Mouse (Mus musculus) liver, adult 2 months (tissue): ENCODE measurements around the gene Fcrla. TPM values are rescaled to one million over a fixed set of nuclear protein-coding genes. Genes with fewer than 3 reads are reported as not detected.

Experiments used
- DNase-seq: peaks from one replicate; pipeline ENCODE4 v3.0.0-alpha.2; 2011; ENCODE audit warnings: low read depth, low spot score; ENCODE audit errors: extremely low read depth
- H3K27ac ChIP-seq: fragments of 200-500 bp; replicated peaks from 2 replicates; pipeline ENCODE4 v1.5.1; 2012; ENCODE audit warnings: low read depth, mild to moderate bottlenecking, control low read depth, inconsistent platforms, low read length; ENCODE audit not compliant: insufficient read depth
- H3K27me3 ChIP-seq: fragments of 200-500 bp; 2 replicates; pipeline ENCODE4 v1.6.1; 2012; ENCODE audit warnings: mild to moderate bottlenecking, moderate library complexity, low read length, inconsistent platforms; ENCODE audit not compliant: control insufficient read depth, insufficient read depth
- H3K36me3 ChIP-seq: fragments of 200-500 bp; 2 replicates; pipeline ENCODE4 v1.6.1; 2012; ENCODE audit warnings: low read length, inconsistent platforms; ENCODE audit not compliant: control insufficient read depth, insufficient read depth
- H3K4me1 ChIP-seq: fragments of 200-500 bp; 2 replicates; pipeline ENCODE4 v1.6.1; 2011; ENCODE audit warnings: low read length; ENCODE audit not compliant: control insufficient read depth, insufficient read depth
- H3K4me3 ChIP-seq: fragments of 200-500 bp; 2 replicates; pipeline ENCODE4 v1.5.1; 2011; ENCODE audit warnings: low read depth, mild to moderate bottlenecking, control low read depth, low read length, moderate library complexity; ENCODE audit not compliant: insufficient read depth
- H3K79me2 ChIP-seq: fragments of 200-500 bp; 2 replicates; pipeline ENCODE4 v1.6.1; 2012; ENCODE audit warnings: inconsistent platforms, mild to moderate bottlenecking, low read length, moderate library complexity; ENCODE audit not compliant: control insufficient read depth, insufficient read depth
- H3K9ac ChIP-seq: fragments of 200-500 bp; 2 replicates; pipeline ENCODE4 v1.6.1; 2012; ENCODE audit warnings: low read depth, mild to moderate bottlenecking, control low read depth, inconsistent platforms, low read length
- CTCF ChIP-seq: fragments of 200-500 bp; IDR thresholded peaks from 2 replicates; pipeline ENCODE4 v1.5.1; 2011; ENCODE audit warnings: low read depth, low read length, control low read depth
- POLR2A ChIP-seq: fragments of 200-500 bp; IDR thresholded peaks from 2 replicates; pipeline ENCODE4 v1.6.1; 2011; ENCODE audit warnings: low read length, control low read depth; ENCODE audit not compliant: insufficient read depth; ENCODE audit errors: extremely low read depth
- WGBS: fragments of 180-500 bp; shearing (Covaris S2); methylation state at CpG from one replicate; pipeline ENCODE4 v1.1.7; 2018; 5-methylcytosine and 5-hydroxymethylcytosine counted together
- polyA plus RNA-seq: library from polyadenylated mRNA; depleted of rRNA; stranded (reverse); fragments of >200 nt; gene quantifications from 2 replicates; pipeline ENCODE4 v1.2.3, GENCODE M21; 2012
- total RNA-seq: library from RNA; depleted of rRNA; stranded (reverse); fragments of >200 nt; gene quantifications from 2 replicates; pipeline ENCODE4 v1.2.3, GENCODE M21; 2014

Gene Fcrla
- total and polyA plus RNA-seq, 2 experiments, result 0.83 to 1.1 TPM

DNA sequence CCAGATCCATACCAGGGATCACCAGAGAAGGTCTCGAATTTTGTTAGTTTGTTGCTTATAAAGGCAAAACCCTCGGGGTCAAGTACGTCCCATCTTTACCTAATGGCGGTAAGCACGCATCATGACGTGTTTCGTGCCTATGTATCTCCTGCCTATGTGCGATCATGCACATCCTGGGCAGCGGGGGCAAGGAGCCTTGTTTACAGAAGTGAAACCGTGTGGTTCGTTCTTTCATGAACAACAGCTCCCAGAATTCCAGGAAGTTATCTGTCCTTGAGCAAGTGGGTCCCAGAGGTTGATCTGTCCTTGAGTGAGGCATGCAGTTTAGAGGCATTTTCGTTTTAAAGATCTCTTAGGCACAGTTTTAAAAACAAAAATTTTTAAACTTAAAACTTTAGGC, 11.9 kb upstream of the Fcrla start:
- Histone ChIP-seq H3K27me3 (no peaks in the 10 kb centered on the region), H3K79me2 (no peaks in the 10 kb centered on the region), H3K27ac (no peak overlapping the region), H3K4me1 (no peaks in the 10 kb centered on the region), H3K36me3 (no peaks in the 10 kb centered on the region), H3K4me3 (no peak overlapping the region), H3K9ac (no peak overlapping the region)
- 80% methylated on average over 12 of the region's 12 CpGs for WGBS
- no peak for DNase-seq
- TF ChIP-seq CTCF (no peak), POLR2A (no peak)

DNA sequence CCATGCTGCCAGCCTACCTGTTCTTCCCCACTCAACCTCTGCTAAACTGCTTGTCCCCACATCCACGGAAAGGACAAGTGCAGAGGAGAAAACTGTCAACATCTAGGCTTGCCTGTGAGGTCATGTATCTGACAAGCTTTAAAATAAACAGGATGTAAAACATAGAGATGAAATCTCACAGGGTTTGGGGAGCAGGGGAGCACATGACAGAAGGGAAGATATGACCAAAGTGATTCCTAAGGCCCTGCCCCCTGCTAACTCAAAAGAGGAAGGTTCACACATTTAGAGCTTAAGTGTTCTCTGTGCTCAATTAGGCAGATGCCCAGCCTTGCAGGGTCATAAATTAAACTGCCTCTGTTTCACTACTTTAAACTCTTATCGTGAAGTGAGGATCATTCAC, 7.0 kb upstream of the Fcrla start:
- Histone ChIP-seq H3K36me3 (no peaks in the 10 kb centered on the region), H3K4me1 (no peaks in the 10 kb centered on the region), H3K9ac (no peak overlapping the region), H3K27ac (no peak overlapping the region), H3K79me2 (no peaks in the 10 kb centered on the region), H3K27me3 (no peaks in the 10 kb centered on the region), H3K4me3 (no peak overlapping the region)
- no peak for TF ChIP-seq POLR2A
- no peak for TF ChIP-seq CTCF
- 66% methylated on average over 2 of the region's 2 CpGs for WGBS
- peak; percentile 19 for DNase-seq

GRCm38 (mm10) chr1:170933940-170934339, 6.6 kb upstream of the Fcrla start:
- H3K79me2 ChIP-seq, result no peaks in the 10 kb centered on the region
- H3K27me3 ChIP-seq, result no peaks in the 10 kb centered on the region
- no peaks in the 10 kb centered on the region for H3K36me3 ChIP-seq
- H3K4me1 ChIP-seq, result no peaks in the 10 kb centered on the region
- H3K27ac ChIP-seq, result no peak overlapping the region
- TF ChIP-seq POLR2A, result no peak
- TF ChIP-seq CTCF, result no peak
- no peak for DNase-seq
- WGBS, result 76% methylated on average over 1 of the region's 1 CpGs
- no peak overlapping the region for H3K4me3 ChIP-seq
- H3K9ac ChIP-seq, result no peak overlapping the region

DNA sequence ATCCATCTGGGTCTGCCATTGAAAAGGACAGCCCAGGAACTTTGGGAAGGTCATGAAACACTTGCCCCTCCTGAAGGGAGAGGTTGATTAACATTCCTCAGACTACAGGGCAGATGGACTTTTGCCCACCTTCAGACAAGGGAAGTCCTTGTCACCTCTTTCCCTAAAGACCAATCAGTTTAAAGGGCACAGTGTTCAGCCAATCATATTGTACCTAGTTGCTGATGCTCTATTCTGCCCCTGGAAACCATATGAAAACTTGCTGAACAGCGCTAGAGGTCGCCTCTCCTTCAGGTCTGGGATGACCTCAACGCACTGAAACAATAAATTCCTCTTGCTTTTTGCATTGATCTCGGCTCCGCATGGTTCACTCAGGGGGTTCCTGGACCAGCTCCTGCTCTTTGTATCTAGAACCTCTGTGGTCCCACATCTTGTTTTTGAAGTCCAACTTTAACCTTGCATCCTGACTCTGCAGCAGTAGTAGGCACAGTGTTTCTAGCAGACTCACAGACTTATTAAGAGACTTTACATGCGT, 6.1 kb upstream of the Fcrla start:
- H3K4me3 ChIP-seq, result no peak overlapping the region
- H3K36me3 ChIP-seq, result no peaks in the 10 kb centered on the region
- WGBS, result 74% methylated on average over 6 of the region's 6 CpGs
- no peaks in the 10 kb centered on the region for H3K4me1 ChIP-seq
- DNase-seq, result no peak
- no peak overlapping the region for H3K9ac ChIP-seq
- TF ChIP-seq CTCF (no peak), POLR2A (no peak)
- H3K27ac ChIP-seq, result no peak overlapping the region
- H3K27me3 ChIP-seq, result no peaks in the 10 kb centered on the region
- no peaks in the 10 kb centered on the region for H3K79me2 ChIP-seq

DNA sequence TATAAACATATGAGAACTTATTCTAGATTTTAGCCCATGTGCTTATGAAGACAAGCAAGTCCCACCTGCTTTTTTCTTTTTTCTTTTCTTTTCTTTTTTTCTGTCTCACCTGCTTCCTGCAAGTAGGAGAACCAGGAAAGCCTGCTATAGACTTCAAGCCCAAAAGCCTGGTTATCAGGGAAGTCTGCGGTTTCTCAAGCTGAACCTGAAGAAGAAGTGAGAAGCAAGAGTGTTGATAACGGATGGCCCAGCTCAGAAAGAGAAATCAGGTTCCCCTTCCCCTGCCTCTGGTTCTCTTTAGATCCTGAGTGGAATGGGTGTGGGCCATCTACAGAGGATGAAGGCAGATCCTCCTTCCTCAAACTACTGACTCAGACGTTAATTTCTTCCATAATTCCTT, 4.7 kb upstream of the Fcrla start:
- H3K27ac ChIP-seq, result no peak overlapping the region
- DNase-seq, result no peak
- no peaks in the 10 kb centered on the region for H3K79me2 ChIP-seq
- TF ChIP-seq POLR2A, result no peak
- no peak for TF ChIP-seq CTCF
- 80% methylated on average over 3 of the region's 3 CpGs for WGBS
- H3K27me3 ChIP-seq, result no peaks in the 10 kb centered on the region
- no peak overlapping the region for H3K9ac ChIP-seq
- H3K4me3 ChIP-seq, result no peak overlapping the region
- no peaks in the 10 kb centered on the region for H3K4me1 ChIP-seq
- no peaks in the 10 kb centered on the region for H3K36me3 ChIP-seq

- WGBS, result 86% methylated on average over 4 of the region's 4 CpGs
- no peak for TF ChIP-seq CTCF
Observed at GRCm38 (mm10) chr1:170929245-170929644, 1.9 kb upstream of the Fcrla start.

More at GRCm38 (mm10) chr1:170929245-170929644, 1.9 kb upstream of the Fcrla start:
- no peak for DNase-seq
- H3K4me3 ChIP-seq, result no peak overlapping the region
- no peaks in the 10 kb centered on the region for H3K4me1 ChIP-seq
- H3K9ac ChIP-seq, result no peak overlapping the region
- no peak overlapping the region for H3K27ac ChIP-seq
- H3K79me2 ChIP-seq, result no peaks in the 10 kb centered on the region
- H3K36me3 ChIP-seq, result no peaks in the 10 kb centered on the region
- H3K27me3 ChIP-seq, result no peaks in the 10 kb centered on the region
